Mouse (Mus musculus) embryo, embryonic 10 days (tissue): ENCODE measurements at regions not wholly inside any gene's neighbourhood (a gene's known extent, or its start where the extent isn't known, plus 50 kb on each side); places are given as distances from the start of the nearest gene placed in this dataset.
A peak's percentile ranks its signal among the peaks of the same experiment; 100 is the strongest.

Experiments
- DNase-seq: peaks from one replicate; pipeline ENCODE4 v3.0.0-alpha.2; 2015; ENCODE audit warnings: low spot score

DNA sequence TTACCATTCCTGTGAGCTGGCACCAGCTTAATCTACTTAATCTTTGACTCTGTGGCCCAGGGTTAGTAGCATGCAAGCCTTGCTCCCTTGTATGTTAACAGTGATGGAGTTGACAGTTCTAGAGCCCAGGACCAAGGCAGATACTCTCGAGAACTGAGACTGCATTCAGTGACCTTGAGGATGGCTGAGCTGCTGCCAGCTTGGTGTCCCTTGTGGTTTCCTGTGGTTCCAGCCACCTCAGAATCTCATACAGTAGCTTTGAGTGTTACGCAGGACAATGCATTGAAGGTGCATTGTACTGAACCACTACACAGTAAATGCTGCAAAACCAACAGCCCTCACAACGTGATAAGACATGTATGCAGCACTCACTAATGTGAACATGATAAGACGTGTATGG is 90.6 kb downstream of the Zfp706 start:
- no peak for DNase-seq

DNA sequence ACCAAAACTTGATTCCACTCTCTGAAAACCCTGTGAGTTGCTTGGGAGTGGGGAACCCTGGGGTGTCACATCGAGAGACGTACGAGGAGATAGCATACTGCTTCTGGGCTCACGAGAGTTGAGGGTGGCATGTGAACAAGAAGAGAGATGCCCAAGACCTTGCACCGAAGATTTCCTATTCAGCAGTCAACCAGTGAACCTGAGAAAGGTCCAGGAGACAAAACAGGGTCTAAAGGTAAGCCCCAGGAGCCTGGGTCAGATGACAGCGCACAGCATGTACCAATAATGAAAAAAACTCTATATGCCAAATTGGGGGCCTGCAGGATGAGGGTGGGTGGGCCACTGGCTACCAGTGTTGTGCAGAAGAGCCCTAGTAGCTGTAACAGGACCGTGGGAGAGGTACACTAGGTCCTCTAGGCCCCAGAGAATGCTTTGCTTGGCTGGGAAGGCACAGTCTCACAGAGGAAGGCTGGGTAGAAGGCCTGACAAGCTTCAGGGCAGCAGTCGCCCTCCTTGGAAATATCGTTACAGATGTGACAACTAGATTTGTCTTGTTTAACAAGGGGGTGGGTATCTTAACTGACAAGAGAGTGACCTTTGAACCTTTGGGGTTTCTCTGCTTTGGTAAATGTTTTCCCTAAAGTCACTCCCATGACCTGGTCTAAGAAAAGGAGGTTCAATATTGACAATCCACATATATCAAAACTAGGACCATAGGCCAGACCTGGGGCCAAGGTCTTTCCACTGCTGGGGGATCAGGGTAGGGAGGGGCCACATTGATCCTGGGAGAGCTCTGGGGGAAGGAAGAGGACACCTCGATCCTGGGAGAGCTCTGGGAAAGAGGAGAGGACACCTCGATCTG is 93.1 kb downstream of the Zfp706 start:
- DNase-seq = no peak

DNA sequence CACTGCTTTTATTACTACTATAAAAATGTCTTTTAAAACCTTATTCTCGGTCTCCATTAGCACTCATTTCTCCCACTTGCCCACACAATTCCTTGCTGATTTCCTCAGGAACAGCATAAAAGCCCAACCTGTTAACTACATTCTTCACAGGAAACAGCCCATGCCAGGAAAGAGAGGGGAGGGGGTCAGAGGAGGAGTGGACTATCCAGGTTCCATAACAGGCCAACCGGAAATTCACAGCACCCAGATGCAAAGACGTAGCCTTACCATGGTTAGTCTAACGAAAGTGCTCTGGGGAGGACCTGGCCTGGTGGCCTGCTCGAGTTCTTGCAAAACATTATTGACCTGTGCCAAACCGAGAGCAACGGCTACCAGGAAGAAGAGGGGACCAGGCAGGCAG is 94.3 kb downstream of the Zfp706 start:
- DNase-seq = no peak

- DNase-seq = no peak
These were observed 97.3 kb downstream of the Zfp706 start for GRCm38 (mm10) chr15:36910272-36910671.

GRCm38 (mm10) chr15:36909494-36909893 is 98.1 kb downstream of the Zfp706 start:
- DNase-seq = no peak

- no peak for DNase-seq
These were observed 100.8 kb downstream of the Zfp706 start for GRCm38 (mm10) chr15:36906789-36907188.

DNA sequence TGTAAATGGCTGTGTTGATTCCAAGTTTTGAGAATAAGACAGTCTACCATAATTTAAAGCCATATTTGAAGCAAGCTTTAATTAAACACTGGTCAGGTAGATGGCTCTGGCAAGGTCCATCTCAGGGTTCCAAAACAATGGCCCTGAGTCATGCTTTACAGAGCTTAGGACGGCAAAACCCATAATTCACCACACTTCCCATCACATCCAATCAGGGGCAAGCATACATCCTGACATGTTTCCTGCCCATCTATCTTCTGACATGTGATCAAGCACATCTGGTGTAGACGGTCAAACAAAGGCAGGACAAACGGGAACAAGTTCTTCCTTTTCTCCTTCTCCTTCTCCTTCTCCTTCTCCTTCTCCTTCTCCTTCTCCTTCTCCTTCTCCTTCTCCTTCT is 101.5 kb downstream of the Zfp706 start:
- DNase-seq = no peak

DNA sequence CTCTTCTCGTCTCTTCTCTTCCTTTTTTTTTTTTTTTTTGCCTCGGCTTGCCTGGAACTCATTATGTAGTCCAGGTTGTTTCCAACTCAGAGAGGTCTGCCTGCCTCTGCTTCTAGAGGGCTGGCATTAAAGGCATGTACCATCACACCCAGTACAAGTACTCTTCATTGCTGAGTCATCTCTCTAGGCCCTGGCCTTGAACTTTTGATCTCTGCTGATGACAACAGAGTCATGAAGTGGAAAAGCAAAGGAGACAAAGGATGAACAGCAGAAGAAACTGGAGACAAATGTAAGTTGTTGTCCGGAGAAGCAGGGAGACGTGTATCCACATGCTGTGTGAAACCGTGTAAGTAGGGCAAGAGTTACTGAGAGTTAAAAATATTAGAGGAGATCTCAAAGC is 103.7 kb downstream of the Zfp706 start:
- DNase-seq = no peak

DNA sequence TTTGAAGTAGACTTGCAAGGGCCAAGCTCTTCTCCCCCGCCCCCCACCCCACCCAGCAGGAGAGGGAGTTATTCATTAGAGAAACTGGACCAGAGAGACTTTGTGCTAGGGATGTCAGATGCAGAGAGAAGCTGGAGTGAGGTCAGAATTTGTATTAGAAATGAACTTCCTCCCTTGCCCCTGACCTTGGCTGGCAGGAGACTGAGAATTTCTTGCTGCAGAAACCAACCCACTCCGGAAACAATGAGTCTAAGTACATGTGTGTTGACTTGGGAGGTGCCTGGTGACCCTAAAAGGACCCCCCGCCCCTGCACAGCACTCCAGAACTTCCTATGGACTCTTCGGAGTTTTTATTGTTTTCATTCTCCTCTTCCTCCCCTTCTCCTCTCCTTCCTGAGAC is 104.3 kb downstream of the Zfp706 start:
- DNase-seq = no peak

DNA sequence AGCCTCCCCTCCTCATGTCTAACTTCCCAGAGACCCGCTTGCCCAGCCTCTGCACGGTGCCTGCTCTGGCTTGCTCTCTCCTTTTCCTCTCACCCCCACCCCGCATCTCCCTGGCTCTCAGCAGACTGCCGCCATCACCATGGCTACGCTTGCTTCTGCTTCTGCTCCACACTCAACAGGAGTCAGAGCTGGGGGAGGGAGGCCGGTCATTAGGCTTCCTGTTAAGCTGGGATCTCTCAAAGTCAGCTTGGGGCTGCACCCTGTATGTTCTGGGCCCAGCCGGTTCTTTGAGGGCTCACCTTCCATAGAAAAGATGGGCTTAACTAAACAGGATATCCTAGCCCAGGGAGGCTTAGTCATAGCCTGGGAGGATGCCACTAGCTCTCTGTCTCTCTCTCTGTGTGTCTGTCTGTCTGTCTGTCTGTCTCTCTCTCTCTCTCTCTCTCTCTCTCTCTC is 105.7 kb downstream of the Zfp706 start:
- DNase-seq = peak; percentile 85

DNA sequence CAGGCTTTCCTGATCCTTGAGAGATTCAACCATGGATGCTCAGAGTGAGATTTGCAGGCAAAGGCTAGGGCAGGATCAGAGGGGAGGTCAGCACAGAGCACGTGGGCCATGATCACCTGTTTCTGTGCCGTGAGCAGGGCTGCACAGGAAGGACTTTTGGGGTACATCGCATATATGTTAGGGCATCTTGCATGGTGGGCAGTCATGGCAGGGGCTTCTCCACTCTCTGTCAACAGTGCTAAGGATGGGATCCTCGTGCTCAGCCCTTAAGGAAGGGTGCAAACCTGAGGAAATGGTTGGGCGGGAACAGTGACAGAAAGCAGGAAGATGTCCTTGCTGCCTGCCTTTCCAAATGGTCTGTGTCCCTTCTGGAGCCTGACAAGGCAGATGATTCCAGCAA is 106.2 kb downstream of the Zfp706 start:
- no peak for DNase-seq

GRCm38 (mm10) chr15:36900940-36901339 is 106.6 kb downstream of the Zfp706 start:
- no peak for DNase-seq

- DNase-seq = no peak
These were observed 107.7 kb downstream of the Zfp706 start for GRCm38 (mm10) chr15:36899882-36900281.

- DNase-seq = no peak
These were observed 108.6 kb downstream of the Zfp706 start for GRCm38 (mm10) chr15:36898857-36899523.

DNA sequence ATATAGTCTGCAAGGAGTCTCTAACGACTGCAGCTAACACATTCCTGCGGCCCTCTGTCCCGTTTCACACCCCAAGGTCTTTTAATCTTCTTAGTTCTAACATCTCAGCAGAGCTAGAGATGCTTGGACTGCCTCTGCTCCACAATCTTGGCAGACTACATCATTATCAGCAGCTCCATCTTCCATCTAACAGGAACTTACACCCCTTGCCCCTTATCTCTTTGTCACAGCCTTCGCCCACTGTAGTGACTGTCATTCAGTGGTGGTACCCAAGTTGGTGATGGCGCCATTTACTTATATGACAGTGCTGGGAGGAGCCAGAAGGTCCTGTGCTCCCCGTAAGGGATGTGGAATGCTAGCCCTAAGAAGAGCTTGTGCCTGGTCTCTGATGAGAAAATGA is 109.2 kb downstream of the Zfp706 start:
- no peak for DNase-seq

DNA sequence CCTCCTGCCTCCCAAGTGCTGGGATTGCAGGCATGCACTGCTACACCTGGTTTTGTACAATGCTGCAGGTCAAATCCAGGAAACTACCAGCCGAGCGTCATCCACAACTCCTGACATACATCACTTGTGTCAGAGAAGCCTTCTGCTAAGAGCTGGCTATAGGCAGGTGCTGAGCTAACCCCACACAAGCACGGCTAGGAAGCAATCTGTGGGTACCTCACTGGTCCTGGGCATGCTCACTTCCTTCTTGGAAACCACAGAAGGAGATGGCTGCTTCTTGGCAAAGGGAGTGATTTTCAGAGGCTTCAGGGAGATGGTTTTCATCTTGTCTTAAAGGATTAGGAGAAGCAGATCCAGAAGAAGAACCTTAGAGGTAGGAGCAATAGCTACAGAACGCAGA is 111.3 kb downstream of the Zfp706 start:
- DNase-seq = no peak

GRCm38 (mm10) chr15:36895031-36895430 is 112.5 kb downstream of the Zfp706 start:
- no peak for DNase-seq

GRCm38 (mm10) chr15:36893407-36893969 is 114.1 kb downstream of the Zfp706 start:
- no peak for DNase-seq

GRCm38 (mm10) chr15:36892576-36893205 is 114.9 kb downstream of the Zfp706 start:
- DNase-seq = peak; percentile 25

DNA sequence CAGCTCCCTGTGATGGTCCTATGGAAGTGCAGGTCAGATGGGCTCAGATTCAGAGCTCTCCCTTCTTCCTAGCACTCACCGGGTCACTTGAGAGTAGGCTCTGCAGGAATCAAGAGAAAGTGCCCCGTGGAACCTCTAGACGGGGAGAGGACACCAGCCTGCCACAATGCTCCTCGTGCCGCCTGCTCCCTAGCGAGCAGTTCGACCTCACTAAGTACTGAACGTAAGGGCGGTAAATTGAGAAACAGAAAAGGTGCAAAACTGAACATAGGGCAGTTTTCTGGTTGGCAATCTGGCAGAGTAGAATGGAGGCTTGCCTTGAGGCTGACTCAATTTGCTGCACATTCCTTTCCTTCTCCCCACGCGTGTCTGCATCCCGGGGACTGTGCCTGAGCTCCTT is 115.7 kb downstream of the Zfp706 start:
- DNase-seq = no peak

GRCm38 (mm10) chr15:36891296-36891695 is 116.3 kb downstream of the Zfp706 start:
- DNase-seq = no peak

- DNase-seq = no peak
These were observed 118.5 kb downstream of the Zfp706 start for GRCm38 (mm10) chr15:36889072-36889471.
